Mouse (Mus musculus) bone marrow macrophage, adult 2 months (primary cell): ENCODE data around the gene Slc35f6. TPM values are rescaled to one million over a fixed set of nuclear protein-coding genes. Genes with fewer than 3 reads are reported as not detected.

Experiments used
- H3K27ac ChIP-seq: 2 replicates; pipeline ENCODE4 v1.5.1; 2012; ENCODE audit warnings: low read depth, low read length; ENCODE audit not compliant: insufficient read depth
- H3K4me1 ChIP-seq: 2 replicates; pipeline ENCODE4 v1.6.1; 2012; ENCODE audit warnings: low read length; ENCODE audit not compliant: control insufficient read depth, insufficient read depth
- H3K4me3 ChIP-seq: 2 replicates; pipeline ENCODE4 v1.5.1; 2012; ENCODE audit warnings: mild to moderate bottlenecking, low read length, moderate library complexity; ENCODE audit not compliant: insufficient read depth
- CTCF ChIP-seq: IDR thresholded peaks from 2 replicates; pipeline ENCODE4 v1.5.1; 2012; ENCODE audit warnings: low read depth, mild to moderate bottlenecking, low read length, moderate library complexity
- POLR2A ChIP-seq: IDR thresholded peaks from 2 replicates; pipeline ENCODE4 v1.6.1; 2012; ENCODE audit warnings: mild to moderate bottlenecking, low read depth, low read length, borderline replicate concordance
- polyA plus RNA-seq: library from polyadenylated mRNA; stranded (reverse); fragments of >200 nt; gene quantifications from 2 replicates; pipeline ENCODE4 v1.2.4, GENCODE M21; 2012; ENCODE audit not compliant: missing spikeins, insufficient read depth, insufficient read length

Gene Slc35f6
- polyA plus RNA-seq: 77.3 and 78.2 TPM in 2 replicates

DNA sequence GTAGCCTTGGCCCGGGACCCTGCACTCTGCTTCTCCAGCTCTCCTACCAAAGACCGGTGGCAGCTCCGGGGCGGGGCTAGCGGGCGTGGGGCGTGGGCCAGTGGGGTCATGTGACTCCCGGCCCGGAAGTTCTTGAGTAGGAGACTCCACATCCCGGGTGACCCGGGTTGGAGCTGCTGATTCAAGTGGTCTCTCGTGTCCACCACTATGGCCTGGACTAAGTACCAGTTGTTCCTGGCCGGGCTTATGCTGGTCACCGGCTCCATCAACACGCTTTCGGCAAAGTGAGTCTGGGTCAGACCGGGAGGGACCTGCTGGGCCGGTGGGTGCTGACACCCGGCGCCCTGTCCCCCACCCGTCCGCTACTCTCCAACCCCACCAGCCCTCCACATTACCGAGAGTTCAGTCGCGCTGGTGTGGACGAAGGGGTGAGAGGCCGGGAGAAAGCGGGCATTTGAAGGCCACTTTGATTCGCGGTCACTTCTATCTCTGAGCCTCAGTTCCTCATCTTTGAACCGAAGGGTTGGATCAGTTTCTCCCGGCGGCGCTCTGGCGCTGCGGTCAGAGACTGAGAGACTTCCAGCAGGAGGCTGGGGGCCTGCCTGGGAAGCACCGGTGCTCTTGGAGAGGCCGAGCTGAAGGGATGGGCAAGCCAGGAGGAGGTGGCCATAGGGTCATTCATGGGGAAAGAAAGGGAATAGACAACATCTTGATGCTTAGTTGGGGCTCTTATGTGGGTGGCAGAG, at the start of gene Slc35f6:
Gene Slc35f6, plus strand, starts transcription at position 119 of the 746 bp plus-strand sequence.
- Histone ChIP-seq H3K4me1 (peaks cover 33% of the 10 kb centered on the region), H3K27ac (peak within 1 kb of the TSS; percentile 83), H3K4me3 (peak within 1 kb of the TSS; percentile 97)
- TF ChIP-seq CTCF: no peak
- no peak for TF ChIP-seq POLR2A

DNA sequence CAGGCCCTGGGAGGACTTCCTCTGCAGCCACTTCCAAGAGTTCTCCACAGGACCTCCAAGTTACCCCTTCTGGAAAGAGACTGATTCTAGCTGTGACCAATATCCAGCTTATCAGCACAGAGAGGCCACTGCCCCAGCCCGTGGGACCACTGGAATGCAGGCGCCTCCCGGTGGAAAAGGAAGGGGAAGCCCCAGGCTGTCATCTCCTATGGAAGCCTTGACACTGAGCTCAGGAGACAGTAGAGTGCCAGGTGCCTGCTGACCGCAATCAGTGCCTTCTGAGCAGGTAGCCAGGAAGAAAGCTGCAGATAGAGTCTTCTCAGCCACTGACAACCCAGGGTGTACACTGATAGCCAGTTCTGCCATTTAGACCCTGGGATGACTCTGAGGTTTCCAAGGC, 46.3 kb upstream of the Slc35f6 start:
- Histone ChIP-seq H3K4me1 (no peaks in the 10 kb centered on the region), H3K4me3 (no peak overlapping the region), H3K27ac (no peak overlapping the region)
- TF ChIP-seq CTCF: no peak
- TF ChIP-seq POLR2A: no peak

DNA sequence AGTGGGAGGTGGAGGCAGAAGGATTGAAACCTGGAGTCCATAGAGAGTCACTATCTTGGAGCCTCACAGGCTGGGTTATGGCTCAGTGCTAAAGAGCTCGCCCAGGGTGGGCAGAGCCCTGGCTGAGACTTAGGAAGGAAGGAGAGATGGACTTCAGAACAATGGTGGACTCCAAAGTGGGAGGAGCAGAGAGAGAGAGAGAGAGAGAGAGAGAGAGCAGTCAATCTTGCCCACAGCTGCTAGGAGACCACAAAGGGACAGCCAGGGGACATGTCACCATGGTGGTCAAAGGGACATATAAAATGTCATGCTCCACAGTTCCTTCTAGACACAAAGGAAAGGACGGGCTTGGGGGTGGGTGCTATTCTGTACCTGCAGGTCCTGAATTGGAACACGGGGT, 44.5 kb upstream of the Slc35f6 start:
- H3K27ac ChIP-seq: no peak overlapping the region
- H3K4me1 ChIP-seq: no peaks in the 10 kb centered on the region
- no peak overlapping the region for H3K4me3 ChIP-seq
- TF ChIP-seq CTCF: no peak
- TF ChIP-seq POLR2A: no peak

DNA sequence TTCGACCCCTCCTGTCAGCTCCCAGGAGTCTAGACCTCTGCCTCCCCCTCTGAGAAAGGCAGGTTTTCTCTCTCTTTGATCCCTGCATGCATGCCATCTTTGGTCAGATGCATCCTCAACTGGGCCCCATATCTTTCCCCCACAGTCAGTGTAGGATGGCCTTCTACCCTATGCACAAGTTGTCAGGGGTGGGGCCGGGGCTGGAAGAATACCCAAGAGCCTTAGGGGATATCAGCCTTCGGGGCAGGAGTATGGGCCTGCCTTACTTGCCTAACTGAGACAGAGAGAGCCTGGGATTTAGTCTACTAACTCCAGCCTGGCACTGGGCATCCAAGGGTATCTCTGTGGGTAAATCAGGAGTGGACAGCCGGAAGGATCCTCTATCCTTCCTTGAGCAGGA, 43.8 kb upstream of the Slc35f6 start:
- TF ChIP-seq CTCF (no peak), POLR2A (no peak)
- Histone ChIP-seq H3K4me3 (no peak overlapping the region), H3K4me1 (no peaks in the 10 kb centered on the region), H3K27ac (no peak overlapping the region)

DNA sequence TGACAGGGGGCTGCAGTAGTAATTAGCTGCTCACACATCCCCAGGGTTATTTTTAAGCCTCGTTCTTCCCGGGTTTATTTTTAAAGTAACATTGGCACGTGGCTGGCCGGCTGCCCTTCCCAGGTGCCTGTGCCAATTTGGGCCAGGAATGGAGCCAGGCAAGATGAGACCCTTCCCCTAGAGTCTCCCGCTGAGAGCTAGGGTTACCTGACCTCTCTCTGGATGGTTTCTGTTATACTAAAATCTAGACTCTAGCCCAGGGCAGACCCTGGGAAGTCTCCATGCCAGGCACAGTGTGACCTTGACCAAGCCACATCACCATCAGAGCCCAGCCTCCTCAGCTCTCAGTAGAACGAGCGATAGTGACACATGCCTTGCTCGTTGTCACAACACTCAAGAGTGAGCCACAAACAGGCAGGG, 43.0 kb upstream of the Slc35f6 start:
- Histone ChIP-seq H3K4me3 (no peak overlapping the region), H3K27ac (no peak overlapping the region), H3K4me1 (no peaks in the 10 kb centered on the region)
- TF ChIP-seq POLR2A: no peak
- no peak for TF ChIP-seq CTCF

DNA sequence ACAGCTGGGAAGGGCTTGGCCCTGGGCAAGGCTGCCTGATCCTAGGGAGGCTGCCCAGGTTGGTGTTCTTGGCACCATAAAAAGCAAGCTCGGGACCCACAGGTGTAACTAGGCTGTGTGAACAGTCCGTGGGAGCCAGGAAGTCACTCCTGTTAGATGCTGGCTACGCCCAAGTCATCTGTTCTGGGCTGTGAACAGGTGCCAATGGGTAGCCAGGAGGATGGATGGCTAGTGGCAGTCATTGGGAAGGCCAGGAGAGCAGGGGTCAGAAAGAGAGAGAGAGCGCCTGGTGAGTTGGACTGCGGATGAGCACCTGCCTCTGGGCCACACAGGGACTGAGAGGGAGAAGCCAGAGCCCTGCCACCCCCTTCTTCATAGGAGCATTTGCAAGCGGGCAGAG, 42.1 kb upstream of the Slc35f6 start:
- no peak for TF ChIP-seq POLR2A
- no peak overlapping the region for H3K4me3 ChIP-seq
- H3K4me1 ChIP-seq: no peaks in the 10 kb centered on the region
- H3K27ac ChIP-seq: no peak overlapping the region

DNA sequence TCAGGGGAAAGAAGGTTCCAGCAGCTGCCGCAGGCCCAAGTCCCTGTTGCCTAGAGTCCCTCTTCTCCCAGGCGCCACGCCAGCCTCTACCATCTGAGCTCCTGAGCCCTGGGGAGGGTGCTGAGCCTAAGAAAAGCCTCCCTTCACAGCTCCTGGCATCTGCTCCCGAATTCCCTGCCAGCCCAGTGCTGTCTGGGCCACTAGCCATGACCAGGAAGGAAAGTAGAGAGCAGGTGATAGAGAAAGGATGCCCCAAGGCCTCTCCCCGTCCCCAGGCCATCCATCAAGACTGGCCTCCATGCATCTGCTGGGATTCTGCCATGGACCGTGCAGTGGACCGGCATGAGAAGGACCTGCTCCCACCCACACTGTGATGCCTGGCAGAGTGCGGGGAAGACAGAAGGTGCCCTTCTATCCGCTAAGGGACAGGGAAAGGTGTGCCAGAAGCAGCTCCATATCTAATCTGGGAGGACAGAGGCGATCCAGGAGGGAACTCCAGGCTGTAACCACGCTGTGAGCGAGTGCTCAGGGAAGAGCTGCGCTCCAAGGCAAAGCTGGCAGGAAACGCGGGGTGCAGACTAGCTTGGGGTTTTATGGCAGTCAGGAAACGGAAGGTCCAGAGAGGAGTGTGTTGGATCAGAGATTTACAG, 41.2 kb upstream of the Slc35f6 start:
- Histone ChIP-seq H3K4me3 (no peak overlapping the region), H3K4me1 (no peaks in the 10 kb centered on the region), H3K27ac (no peak overlapping the region)
- no peak for TF ChIP-seq CTCF
- no peak for TF ChIP-seq POLR2A

DNA sequence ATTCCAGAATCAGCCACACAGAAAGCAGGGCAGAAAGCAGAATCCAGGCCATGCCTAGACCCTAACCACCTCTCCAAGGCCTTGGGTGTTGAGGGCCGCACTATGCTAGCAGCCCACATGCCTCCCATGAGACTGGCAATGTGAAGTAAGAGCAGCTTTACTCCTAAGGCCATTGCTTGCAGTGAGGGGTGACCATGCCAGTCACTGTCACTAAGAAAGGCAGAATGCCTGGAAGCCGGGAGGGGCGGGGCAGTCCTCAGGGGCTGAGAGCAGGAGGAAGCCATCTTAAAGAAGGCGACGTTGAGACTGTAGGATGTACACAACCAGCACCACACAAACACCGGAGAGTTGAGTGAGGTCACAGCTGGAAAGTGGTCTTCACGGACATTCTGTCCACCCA, 38.6 kb upstream of the Slc35f6 start:
- no peak overlapping the region for H3K27ac ChIP-seq
- H3K4me1 ChIP-seq: no peaks in the 10 kb centered on the region
- H3K4me3 ChIP-seq: no peak overlapping the region
- TF ChIP-seq CTCF (no peak), POLR2A (no peak)

DNA sequence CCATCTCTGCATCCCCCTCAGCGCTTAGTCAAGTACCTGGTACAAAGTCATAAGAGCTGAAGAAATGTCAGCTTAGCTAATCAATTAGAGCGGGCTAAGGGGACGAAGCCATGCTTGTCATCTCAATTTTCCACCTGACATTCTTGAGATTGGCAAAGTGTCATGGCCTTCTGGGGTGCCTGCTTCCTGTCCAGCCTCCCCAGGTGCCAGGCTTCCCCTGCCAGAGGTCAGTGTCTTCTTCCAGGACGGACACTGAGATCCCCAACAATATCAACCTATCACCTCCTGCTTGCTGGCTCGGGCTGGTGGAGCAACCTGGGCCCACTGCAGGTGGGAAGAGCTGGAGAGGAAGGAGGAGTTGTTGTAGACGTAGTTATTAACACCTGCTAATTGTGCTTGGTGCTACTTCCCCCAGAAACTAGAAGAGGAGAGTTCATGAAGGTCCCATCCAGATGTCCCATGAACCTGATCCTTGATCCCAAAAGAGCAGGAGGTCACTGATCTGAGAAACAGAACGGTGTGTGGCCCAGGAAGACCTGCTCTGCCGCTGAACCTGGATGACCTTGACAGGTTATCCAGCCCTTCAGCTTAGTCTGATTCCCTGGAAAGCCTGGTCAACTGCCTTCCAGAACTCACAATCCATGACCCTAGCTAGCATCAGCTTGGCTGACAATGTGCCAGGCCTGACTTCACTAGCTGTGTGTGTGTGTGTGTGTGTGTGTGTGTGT, 37.7 kb upstream of the Slc35f6 start:
- Histone ChIP-seq H3K4me1 (no peaks in the 10 kb centered on the region), H3K27ac (no peak overlapping the region), H3K4me3 (no peak overlapping the region)
- no peak for TF ChIP-seq CTCF
- no peak for TF ChIP-seq POLR2A

DNA sequence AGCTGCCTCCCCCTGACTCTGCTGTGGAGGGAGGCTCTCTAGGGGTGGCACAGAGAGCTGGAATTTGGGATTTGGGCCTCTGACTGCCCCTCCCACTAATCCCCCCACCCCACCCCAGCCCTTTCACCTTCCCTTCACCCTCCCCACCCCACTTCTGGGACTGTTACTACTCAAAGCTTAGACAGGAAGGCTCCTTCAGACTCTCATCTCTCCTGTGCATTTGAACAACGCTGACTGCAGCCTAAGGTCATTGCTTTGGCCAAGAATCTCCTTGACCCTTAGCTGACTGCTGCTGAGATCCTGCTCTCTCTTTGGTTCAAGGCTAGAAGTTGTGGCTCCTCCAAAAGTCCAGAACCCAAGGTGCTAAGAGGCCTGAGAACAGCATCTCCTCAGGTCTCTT, 36.6 kb upstream of the Slc35f6 start:
- Histone ChIP-seq H3K27ac (no peak overlapping the region), H3K4me3 (no peak overlapping the region), H3K4me1 (no peaks in the 10 kb centered on the region)
- TF ChIP-seq CTCF (no peak), POLR2A (no peak)
